Mouse (Mus musculus) midbrain, postnatal 0 days (tissue): ENCODE data around the gene Atp9a. TPM values are rescaled to one million over a fixed set of nuclear protein-coding genes. Genes with fewer than 3 reads are reported as not detected.

Experiments used
- ATAC-seq: fragments of 200-750 bp; cut with Nextera tagmentation; 2 replicates; pipeline ENCODE4 v1.8.0; 2017; ENCODE audit warnings: moderate number of reproducible peaks, mild to moderate bottlenecking, moderate TSS enrichment, moderate library complexity; ENCODE audit not compliant: low FRiP score
- DNase-seq: peaks from one replicate; pipeline ENCODE4 v3.0.0-alpha.2; 2015; ENCODE audit warnings: low spot score
- H3K27ac ChIP-seq: fragments of 300-500 bp; sonication (generic); 2 replicates; pipeline ENCODE4 v1.5.1; 2014; ENCODE audit warnings: low read depth, mild to moderate bottlenecking, low read length, mixed read lengths
- H3K27me3 ChIP-seq: fragments of 300-500 bp; sonication (generic); 2 replicates; pipeline ENCODE4 v1.6.1; 2014; ENCODE audit warnings: low read length, control low read depth, mixed read lengths; ENCODE audit not compliant: insufficient read depth
- H3K36me3 ChIP-seq: fragments of 300-500 bp; sonication (generic); 2 replicates; pipeline ENCODE4 v1.6.1; 2014; ENCODE audit warnings: low read length, control low read depth, mixed read lengths; ENCODE audit not compliant: insufficient read depth
- H3K4me1 ChIP-seq: fragments of 300-500 bp; sonication (generic); 2 replicates; pipeline ENCODE4 v1.6.1; 2014; ENCODE audit warnings: mild to moderate bottlenecking, control low read depth, antibody characterized with exemption, low read length, mixed read lengths; ENCODE audit not compliant: insufficient read depth
- H3K4me2 ChIP-seq: fragments of 300-500 bp; sonication (generic); 2 replicates; pipeline ENCODE4 v1.6.1; 2014; ENCODE audit warnings: low read depth, mild to moderate bottlenecking, low read length, mixed read lengths; ENCODE audit not compliant: poor library complexity, severe bottlenecking
- H3K4me3 ChIP-seq: fragments of 300-500 bp; sonication (generic); 2 replicates; pipeline ENCODE4 v1.5.1; 2014; ENCODE audit warnings: low read depth, mild to moderate bottlenecking, low read length, moderate library complexity
- H3K9ac ChIP-seq: fragments of 300-500 bp; sonication (generic); replicated peaks from 2 replicates; pipeline ENCODE4 v1.6.1; 2014; ENCODE audit warnings: mild to moderate bottlenecking, low read length, moderate library complexity, mixed read lengths; ENCODE audit not compliant: poor library complexity, severe bottlenecking
- H3K9me3 ChIP-seq: fragments of 300-500 bp; sonication (generic); 2 replicates; pipeline ENCODE4 v1.6.1; 2016; ENCODE audit warnings: low read length, control low read depth
- CTCF ChIP-seq: IDR thresholded peaks from 2 replicates; pipeline ENCODE4 v1.5.1; 2016; ENCODE audit warnings: antibody characterized with exemption, mild to moderate bottlenecking
- WGBS: fragments of 180-500 bp; shearing (Covaris S2); extraction: QIAGEN DNeasy Blood & Tissue Kit; methylation state at CpG from one replicate; pipeline ENCODE4 v1.1.7; 2014; 5-methylcytosine and 5-hydroxymethylcytosine counted together
- polyA plus RNA-seq: library from polyadenylated mRNA; unstranded; fragments of >200 nt; fragmentation: Nextera tagmentation; extraction: Ambion mirVana; gene quantifications from 2 replicates; pipeline ENCODE4 v1.2.1, GENCODE M21; 2015
- total RNA-seq: library from RNA; depleted of rRNA; stranded (reverse); fragments of >200 nt; gene quantifications from 2 replicates; pipeline ENCODE4 v1.2.3, GENCODE M21; 2014

Atp9a gene
- total and polyA plus RNA-seq, 2 experiments from 2014 or later: 159 to 607 TPM

GRCm38 (mm10) chr2:168718735-168719134 lies 23.5 kb downstream of the Atp9a start:
- H3K4me3 ChIP-seq: no peak overlapping the region
- H3K4me1 ChIP-seq: peaks cover 7% of the 10 kb centered on the region; the same call in 1 of the 2 replicates
- DNase-seq: no peak
- no peaks in the 10 kb centered on the region for H3K36me3 ChIP-seq
- no peak for TF ChIP-seq CTCF
- 68% methylated on average over 10 of the region's 10 CpGs for WGBS
- ATAC-seq: no peak; the same call in 1 of the 2 replicates
- no peaks in the 10 kb centered on the region for H3K27me3 ChIP-seq
- no peak overlapping the region for H3K27ac ChIP-seq
- H3K4me2 ChIP-seq: no peak overlapping the region
- no peak overlapping the region for H3K9ac ChIP-seq
- H3K9me3 ChIP-seq: no peaks in the 10 kb centered on the region

GRCm38 (mm10) chr2:168718267-168718666 lies 23.9 kb downstream of the Atp9a start:
- WGBS: 67% methylated on average over 2 of the region's 2 CpGs
- no peak for TF ChIP-seq CTCF
- Histone ChIP-seq H3K9me3 (no peaks in the 10 kb centered on the region), H3K27ac (no peak overlapping the region), H3K27me3 (no peaks in the 10 kb centered on the region), H3K4me2 (no peak overlapping the region), H3K4me1 (peaks cover 7% of the 10 kb centered on the region; the same call in 1 of the 2 replicates), H3K4me3 (no peak overlapping the region), H3K9ac (no peak overlapping the region), H3K36me3 (no peaks in the 10 kb centered on the region)
- DNase-seq (no peak), ATAC-seq (0 out of 2 replicates have a peak, but pooled peaks have one; percentile 27)

- Histone ChIP-seq H3K4me2 (no peak overlapping the region), H3K27ac (peak overlapping the region; percentile 1; the same call in 1 of the 2 replicates), H3K9ac (peak overlapping the region; percentile 36; the same call in 1 of the 2 replicates), H3K36me3 (peaks cover 6% of the 10 kb centered on the region; the same call in 1 of the 2 replicates), H3K4me3 (no peak overlapping the region), H3K4me1 (peaks cover 3% of the 10 kb centered on the region; the same call in 1 of the 2 replicates), H3K27me3 (no peaks in the 10 kb centered on the region), H3K9me3 (no peaks in the 10 kb centered on the region)
- DNase-seq (no peak), ATAC-seq (no peak)
- no peak for TF ChIP-seq CTCF
- 73% methylated on average over 20 of the region's 20 CpGs for WGBS
Observed at GRCm38 (mm10) chr2:168712199-168713176, 29.7 kb downstream of the Atp9a start.

- no peak overlapping the region for H3K4me2 ChIP-seq
- ATAC-seq: peak; percentile 13; the same call in 1 of the 2 replicates
Observed at GRCm38 (mm10) chr2:168710979-168711378, 31.2 kb downstream of the Atp9a start.

GRCm38 (mm10) chr2:168707766-168708165 lies 34.4 kb downstream of the Atp9a start:
- Histone ChIP-seq H3K4me3 (no peak overlapping the region), H3K27me3 (no peaks in the 10 kb centered on the region), H3K9me3 (no peaks in the 10 kb centered on the region)

More at GRCm38 (mm10) chr2:168710979-168711378, 31.2 kb downstream of the Atp9a start:
- Histone ChIP-seq H3K36me3 (peaks cover 11% of the 10 kb centered on the region; the same call in 1 of the 2 replicates), H3K9ac (no peak overlapping the region), H3K27me3 (no peaks in the 10 kb centered on the region), H3K9me3 (no peaks in the 10 kb centered on the region), H3K4me3 (no peak overlapping the region), H3K27ac (no peak overlapping the region), H3K4me1 (no peaks in the 10 kb centered on the region)
- WGBS: 79% methylated on average over 3 of the region's 3 CpGs
- no peak for DNase-seq
- TF ChIP-seq CTCF: no peak

GRCm38 (mm10) chr2:168702266-168702665 lies 39.9 kb downstream of the Atp9a start:
- ATAC-seq (no peak), DNase-seq (peak; percentile 83)
- H3K27me3 ChIP-seq: no peaks in the 10 kb centered on the region
- TF ChIP-seq CTCF: no peak
- peaks cover 36% of the 10 kb centered on the region for H3K36me3 ChIP-seq
- no peaks in the 10 kb centered on the region for H3K9me3 ChIP-seq
- no peak overlapping the region for H3K4me3 ChIP-seq
- H3K27ac ChIP-seq: peak overlapping the region; percentile 47
- no peak overlapping the region for H3K9ac ChIP-seq
- 20% methylated on average over 13 of the region's 13 CpGs for WGBS
- H3K4me1 ChIP-seq: no peaks in the 10 kb centered on the region
- H3K4me2 ChIP-seq: no peak overlapping the region

More at GRCm38 (mm10) chr2:168707766-168708165, 34.4 kb downstream of the Atp9a start:
- Histone ChIP-seq H3K36me3 (peaks cover 22% of the 10 kb centered on the region), H3K4me1 (no peaks in the 10 kb centered on the region), H3K9ac (no peak overlapping the region), H3K27ac (no peak overlapping the region), H3K4me2 (no peak overlapping the region)
- ATAC-seq: no peak
- DNase-seq: no peak
- no peak for TF ChIP-seq CTCF
- 59% methylated on average over 9 of the region's 9 CpGs for WGBS
